Mouse (Mus musculus): Measurements from ENCODE around the gene Map3k3.

DNA sequence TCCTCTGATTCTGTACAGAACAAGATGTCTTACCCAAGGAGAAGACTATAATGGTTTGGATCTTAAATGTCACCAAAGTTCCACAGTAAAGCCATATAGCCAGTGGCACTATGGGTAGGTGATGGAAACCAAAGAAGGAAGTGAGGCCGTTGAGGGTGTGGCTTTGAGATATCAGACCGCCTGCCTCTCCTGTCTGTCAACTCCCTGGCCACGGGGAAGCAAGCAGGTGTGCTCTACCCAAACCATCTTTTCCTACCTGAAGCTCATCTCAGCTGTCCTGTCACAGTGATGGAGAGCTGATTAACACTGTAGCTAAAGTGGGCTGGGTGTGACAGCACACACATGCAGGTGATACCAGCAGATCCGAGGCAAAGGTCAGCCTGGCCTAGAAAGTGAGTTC lies 113.9 kb downstream of the Map3k3 start:
- TF ChIP-seq CTCF (IDR thresholded peaks at IDR 0.05) (no peak), EP300 (IDR thresholded peaks at IDR 0.05) (no peak)

Measured in lung, postnatal 0 days (tissue).